Mouse (Mus musculus) kidney, embryonic 16.5 days (tissue): ENCODE data around the gene Ncs1. TPM values are rescaled to one million over a fixed set of nuclear protein-coding genes. Genes with fewer than 3 reads are reported as not detected.

Experiments
- ATAC-seq: fragments of 200-750 bp; cut with Nextera tagmentation; 2 replicates; pipeline ENCODE4 v1.8.0; 2017; ENCODE audit warnings: moderate TSS enrichment; ENCODE audit not compliant: low FRiP score, low TSS enrichment
- H3K27ac ChIP-seq: fragments of 300-500 bp; sonication (generic); 2 replicates; pipeline ENCODE4 v1.5.1; 2014; ENCODE audit warnings: low read length
- H3K27me3 ChIP-seq: fragments of 300-500 bp; sonication (generic); 2 replicates; pipeline ENCODE4 v1.6.1; 2014; ENCODE audit warnings: low read length, control low read depth, mixed read lengths; ENCODE audit not compliant: insufficient read depth
- H3K36me3 ChIP-seq: fragments of 300-500 bp; sonication (generic); 2 replicates; pipeline ENCODE4 v1.6.1; 2014; ENCODE audit warnings: low read length, control low read depth, mixed read lengths; ENCODE audit not compliant: insufficient read depth
- H3K4me1 ChIP-seq: fragments of 300-500 bp; sonication (generic); 2 replicates; pipeline ENCODE4 v1.6.1; 2014; ENCODE audit warnings: low read length, control low read depth, mixed read lengths; ENCODE audit not compliant: insufficient read depth
- H3K4me2 ChIP-seq: fragments of 300-500 bp; sonication (generic); replicated peaks from 2 replicates; pipeline ENCODE4 v1.6.1; 2014; ENCODE audit warnings: low read depth, low read length
- H3K4me3 ChIP-seq: fragments of 300-500 bp; sonication (generic); 2 replicates; pipeline ENCODE4 v1.5.1; 2014; ENCODE audit warnings: mild to moderate bottlenecking, low read length
- H3K9ac ChIP-seq: fragments of 300-500 bp; sonication (generic); replicated peaks from 2 replicates; pipeline ENCODE4 v1.6.1; 2014; ENCODE audit warnings: low read length
- H3K9me3 ChIP-seq: fragments of 300-500 bp; sonication (generic); 2 replicates; pipeline ENCODE4 v1.6.1; 2016; ENCODE audit warnings: low read length, control low read depth
- WGBS: fragments of 180-500 bp; shearing (Covaris S2); extraction: QIAGEN DNeasy Blood & Tissue Kit; methylation state at CpG from one replicate; pipeline ENCODE4 v1.1.7; 2014; 5-methylcytosine and 5-hydroxymethylcytosine counted together
- polyA plus RNA-seq: library from polyadenylated mRNA; unstranded; fragments of >200 nt; fragmentation: Nextera tagmentation; extraction: Ambion mirVana; gene quantifications from 2 replicates; pipeline ENCODE4 v1.2.1, GENCODE M21; 2015

The Ncs1 gene
- polyA plus RNA-seq, 1 experiment from 2014 or later: 41.5 TPM

DNA sequence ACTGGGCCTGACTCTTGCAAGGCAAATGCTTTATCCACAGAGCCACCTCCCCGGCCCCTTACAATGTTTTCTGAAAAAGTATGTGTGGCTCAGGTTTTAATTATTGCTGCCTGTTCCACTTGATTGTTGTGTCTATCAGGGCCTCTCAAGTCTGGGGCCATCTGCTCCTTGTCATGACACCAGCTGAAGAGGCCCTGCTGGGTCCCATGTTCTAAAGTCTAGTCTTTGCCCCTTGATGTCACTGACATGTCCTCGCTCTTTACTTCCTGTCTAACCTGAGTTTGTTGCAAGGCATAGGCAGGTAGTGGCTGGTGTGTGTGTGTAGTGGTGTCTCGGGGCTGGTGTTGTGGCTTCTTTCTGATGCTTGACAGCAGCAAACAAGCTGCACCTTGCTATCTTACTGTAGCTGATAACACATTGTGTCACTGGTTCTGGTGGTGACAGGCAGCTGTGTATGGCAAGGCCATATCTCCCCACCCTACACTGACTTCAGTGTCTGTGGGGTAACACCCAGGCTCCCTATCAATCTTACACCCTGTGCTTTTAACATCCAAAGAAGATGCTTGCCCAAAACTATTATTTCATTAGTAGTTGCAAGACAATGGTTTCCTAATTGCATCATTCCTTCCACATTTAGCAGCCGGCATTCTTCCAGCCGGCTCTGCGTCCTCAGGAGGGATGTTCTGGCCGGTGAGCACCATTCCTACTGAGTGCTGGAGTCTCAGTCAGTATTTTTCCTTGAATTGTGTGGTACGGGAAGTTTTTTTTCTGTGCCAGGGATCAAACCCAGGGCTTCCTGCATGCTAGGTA is 96.3 kb downstream of the Ncs1 start:
- no peak overlapping the region for H3K4me2 ChIP-seq
- H3K27me3 ChIP-seq: no peaks in the 10 kb centered on the region
- H3K27ac ChIP-seq: no peak overlapping the region
- H3K36me3 ChIP-seq: no peaks in the 10 kb centered on the region
- WGBS: 74% methylated on average over 8 of the region's 8 CpGs
- no peak overlapping the region for H3K9ac ChIP-seq
- no peak for ATAC-seq
- H3K9me3 ChIP-seq: no peaks in the 10 kb centered on the region
- H3K4me1 ChIP-seq: peaks cover 12% of the 10 kb centered on the region
- H3K4me3 ChIP-seq: no peak overlapping the region

Other genes starting within 250 kb of the Ncs1 start
- gene Fnbp1, start 103.8 kb upstream of the Ncs1 start, polyA plus RNA-seq: 19.4 and 24.3 TPM in 2 replicates
- gene Gpr107, start 93.5 kb upstream of the Ncs1 start, polyA plus RNA-seq: 38.3 and 41.6 TPM in 2 replicates
- gene Hmcn2, start 68.6 kb downstream of the Ncs1 start, polyA plus RNA-seq: 0.24 and 0.34 TPM in 2 replicates
- 130 and 164 TPM in 2 replicates for gene Ass1, start 224.4 kb downstream of the Ncs1 start, polyA plus RNA-seq